Comparison of ENCODE assay signal across 8 mouse cellular contexts in the genomic region with DNA sequence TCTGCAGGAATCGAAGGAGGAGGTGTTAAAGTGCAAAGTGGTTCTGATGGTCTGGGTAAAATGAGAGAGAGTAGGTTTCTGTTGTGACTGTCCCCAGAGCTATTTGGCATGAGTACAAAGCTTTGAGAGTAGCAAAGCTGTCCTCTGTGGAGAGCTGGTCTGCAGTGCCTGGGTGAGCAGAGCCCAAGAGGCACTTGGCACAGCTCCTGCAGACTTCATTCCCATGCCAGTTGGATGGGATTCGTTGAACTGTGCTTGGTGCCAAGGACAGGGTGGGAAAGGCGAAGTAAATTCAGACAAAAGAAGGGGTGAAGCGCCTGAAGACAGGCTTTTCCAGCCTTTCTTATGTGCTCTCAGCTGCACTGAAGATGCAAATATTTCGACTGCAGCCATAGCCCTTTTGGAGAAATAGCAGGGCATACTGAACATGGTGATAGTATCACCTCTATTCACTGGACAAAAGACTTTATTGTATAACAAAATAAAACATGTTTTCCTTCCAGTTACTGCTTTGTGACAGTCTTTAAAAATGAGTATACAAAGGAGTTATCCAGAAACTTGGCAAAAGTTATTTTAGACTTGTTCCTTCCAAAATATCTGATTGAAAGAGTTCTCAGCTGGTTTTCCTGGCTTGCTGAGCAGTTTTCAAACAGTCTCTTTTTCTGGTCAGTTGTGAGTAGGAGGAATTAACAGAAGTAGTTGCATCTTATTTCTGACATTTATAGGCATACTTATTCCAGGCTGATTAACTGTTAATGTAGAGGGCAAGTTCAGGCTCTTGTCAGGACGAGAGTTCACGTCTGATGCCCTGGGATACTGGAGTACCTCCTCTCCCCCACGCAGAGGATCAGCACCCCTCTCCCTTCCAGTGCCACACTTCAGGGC. TPM values are rescaled to one million over a fixed set of nuclear protein-coding genes. Genes with fewer than 3 reads are reported as not detected.
DNase-seq lines count a peak whose midpoint lies in the region; ATAC-seq and TF ChIP-seq lines count a peak whose summit lies in the region.
"Had no signal": no experiment of that assay in that cellular context is flagged by ENCODE, and none has a peak within 500 bp of the region (broad histone marks: within the 10 kb centered on the region; RNA-seq: fewer than 3 reads in every experiment).

No protein-coding gene starts in this region.

- 72% methylated on average over 8 of the region's 8 CpGs for WGBS in neural tube, embryonic 13.5 days
- 31% methylated on average over 8 of the region's 8 CpGs for WGBS in lung, embryonic 16.5 days
- 39% methylated on average over 8 of the region's 8 CpGs for WGBS in stomach, postnatal 0 days

- DNase-seq in neural tube, embryonic 10.5 days (ENCODE audit: extremely low spot score, low spot score), result no peak
- DNase-seq in cerebellum, postnatal 36 days, result peak; percentile 71 to 74
- DNase-seq in heart, postnatal 25 days (ENCODE audit: low spot score), result peak; percentile 16
- DNase-seq in stomach, postnatal 0 days (ENCODE audit: low spot score), result peak; percentile 15
- DNase-seq in retina, embryonic 14.5 days (ENCODE audit: low spot score), result no peak

- H3K9me3 ChIP-seq in neural tube, embryonic 13.5 days, result no peaks in the 10 kb centered on the region
- no peaks in the 10 kb centered on the region for H3K9me3 ChIP-seq in lung, embryonic 16.5 days (ENCODE audit: control insufficient read depth, low read length)
- H3K9me3 ChIP-seq in stomach, postnatal 0 days (ENCODE audit: control insufficient read depth, low read length), result no peaks in the 10 kb centered on the region
- H3K9me3 ChIP-seq: neural tube, embryonic 12.5 days had no signal

- no peaks in the 10 kb centered on the region for H3K4me1 ChIP-seq in neural tube, embryonic 13.5 days (replicated peaks)
- H3K4me1 ChIP-seq in lung, embryonic 16.5 days (replicated peaks; ENCODE audit: control insufficient read depth, insufficient read depth, low read length), result peaks cover 10% of the 10 kb centered on the region
- H3K4me1 ChIP-seq in stomach, postnatal 0 days (replicated peaks; ENCODE audit: control insufficient read depth, insufficient read depth), result no peaks in the 10 kb centered on the region; the same call in 1 of the 2 replicates
- H3K4me1 ChIP-seq: neural tube, embryonic 12.5 days had no signal

- H3K36me3 ChIP-seq in neural tube, embryonic 13.5 days, result no peaks in the 10 kb centered on the region
- no peaks in the 10 kb centered on the region for H3K36me3 ChIP-seq in lung, embryonic 16.5 days (ENCODE audit: control insufficient read depth, insufficient read depth, low read length)
- no peaks in the 10 kb centered on the region for H3K36me3 ChIP-seq in stomach, postnatal 0 days (ENCODE audit: control insufficient read depth, insufficient read depth, low read length)
- H3K36me3 ChIP-seq: neural tube, embryonic 12.5 days had no signal

- intact Hi-C loops in heart, postnatal 25 days (cut with DNase I), result no loop called here

- ATAC-seq in neural tube, embryonic 13.5 days (ENCODE audit: low read depth), result peak; percentile 93
- ATAC-seq in lung, embryonic 16.5 days (ENCODE audit: low read depth), result peak; percentile 90
- no peak for ATAC-seq in stomach, postnatal 0 days (ENCODE audit: low FRiP score, low TSS enrichment)

- no peak for TF ChIP-seq CTCF in stomach, postnatal 0 days (IDR thresholded peaks at IDR 0.05; ENCODE audit: low read depth)

- H3K27ac ChIP-seq in neural tube, embryonic 13.5 days (replicated peaks), result peak overlapping the region; percentile 42; the same call in 1 of the 2 replicates
- H3K27ac ChIP-seq in lung, embryonic 16.5 days (ENCODE audit: low read length), result peak overlapping the region; percentile 82
- 0 out of 2 replicates have a peak overlapping the region, but pooled peaks have one; percentile 2 for H3K27ac ChIP-seq in stomach, postnatal 0 days (replicated peaks)
- H3K27ac ChIP-seq: neural tube, embryonic 12.5 days had no signal

- no peak for TF ChIP-seq EP300 in stomach, postnatal 0 days (optimal IDR thresholded peaks at IDR 0.05)

- no peak overlapping the region for H3K4me2 ChIP-seq in neural tube, embryonic 13.5 days
- peak overlapping the region; percentile 16; the same call in 1 of the 2 replicates for H3K4me2 ChIP-seq in lung, embryonic 16.5 days (ENCODE audit: low read depth, low read length)
- H3K4me2 ChIP-seq in stomach, postnatal 0 days (replicated peaks; ENCODE audit: low read depth), result no peak overlapping the region
- H3K4me2 ChIP-seq: neural tube, embryonic 12.5 days had no signal

- no peak overlapping the region for H3K9ac ChIP-seq in neural tube, embryonic 13.5 days
- H3K9ac ChIP-seq in lung, embryonic 16.5 days (ENCODE audit: low read length), result no peak overlapping the region
- no peak overlapping the region for H3K9ac ChIP-seq in stomach, postnatal 0 days (ENCODE audit: low read length)
- H3K9ac ChIP-seq: neural tube, embryonic 12.5 days had no signal

- H3K27me3 ChIP-seq in neural tube, embryonic 13.5 days, result no peaks in the 10 kb centered on the region
- no peaks in the 10 kb centered on the region for H3K27me3 ChIP-seq in lung, embryonic 16.5 days (ENCODE audit: control insufficient read depth, insufficient read depth, low read depth, low read length)
- no peaks in the 10 kb centered on the region for H3K27me3 ChIP-seq in stomach, postnatal 0 days (ENCODE audit: control insufficient read depth, insufficient read depth, low read length)
- H3K27me3 ChIP-seq: neural tube, embryonic 12.5 days had no signal

- H3K4me3 ChIP-seq in neural tube, embryonic 13.5 days, result no peak overlapping the region
- H3K4me3 ChIP-seq in lung, embryonic 16.5 days (ENCODE audit: low read length), result no peak overlapping the region
- H3K4me3 ChIP-seq in stomach, postnatal 0 days (ENCODE audit: low read depth, low read length), result no peak overlapping the region
- H3K4me3 ChIP-seq: neural tube, embryonic 12.5 days had no signal

RNA-seq across cellular contexts. Expression of a gene that starts 48.9 kb away (rescaled TPM):
- 129 and 140 TPM in 2 replicates for polyA plus RNA-seq in neural tube, embryonic 13.5 days (2015; fragmentation: Nextera tagmentation; extraction: Ambion mirVana)
- 10 to 100 TPM; 33.0 to 33.5 TPM for total RNA-seq in heart, postnatal 25 days (2021)
- 88.2 and 89.1 TPM in 2 replicates for polyA plus RNA-seq in lung, embryonic 16.5 days (2015; fragmentation: Nextera tagmentation; extraction: Ambion mirVana)
- polyA plus RNA-seq in stomach, postnatal 0 days (2015; fragmentation: Nextera tagmentation; extraction: Ambion mirVana), result 85.7 and 89.1 TPM in 2 replicates

Comparison
In these comparisons a context has a peak if more than half of its experiments do, and no peak if none do; other contexts are left out.
1. H3K27ac ChIP-seq: peak in every context shown above with its lines; median percentile 82 in lung, embryonic 16.5 days; 42 in neural tube, embryonic 13.5 days; 2 in stomach, postnatal 0 days.
2. DNase-seq: peak in cerebellum, postnatal 36 days (2 of 2), heart, postnatal 25 days (single experiment) and stomach, postnatal 0 days (single experiment); none in neural tube, embryonic 10.5 days (single experiment) and retina, embryonic 14.5 days (single experiment).